Mouse (Mus musculus) olfactory bulb, adult 2 months (tissue): ENCODE measurements around the gene Gm10490. TPM values are rescaled to one million over a fixed set of nuclear protein-coding genes. Genes with fewer than 3 reads are reported as not detected.
"Not testable (repeated sequence)": the region's sequence is repeated elsewhere in the genome, so short reads cannot be mapped to it uniquely, and the experiment has no call there.

Experiments used
- H3K27ac ChIP-seq: fragments of 200-500 bp; 2 replicates; pipeline ENCODE4 v1.5.1; 2012; ENCODE audit warnings: low read depth, low read length; ENCODE audit not compliant: insufficient read depth
- H3K4me1 ChIP-seq: fragments of 200-500 bp; 2 replicates; pipeline ENCODE4 v1.6.1; 2012; ENCODE audit warnings: low read length; ENCODE audit not compliant: control insufficient read depth, insufficient read depth
- H3K4me3 ChIP-seq: fragments of 200-500 bp; 2 replicates; pipeline ENCODE4 v1.5.1; 2012; ENCODE audit warnings: mild to moderate bottlenecking, low read depth, low read length, moderate library complexity; ENCODE audit not compliant: insufficient read depth
- CTCF ChIP-seq: fragments of 200-500 bp; IDR thresholded peaks from 2 replicates; pipeline ENCODE4 v1.5.1; 2012; ENCODE audit warnings: low read depth, mild to moderate bottlenecking, low read length, moderate library complexity; ENCODE audit not compliant: insufficient read depth
- POLR2A ChIP-seq: fragments of 200-500 bp; IDR thresholded peaks from 2 replicates; pipeline ENCODE4 v1.6.1; 2012; ENCODE audit warnings: mild to moderate bottlenecking, low read depth, low read length, moderate library complexity; ENCODE audit not compliant: insufficient read depth
- WGBS: fragments of 180-500 bp; shearing (Covaris S2); methylation state at CpG from one replicate; pipeline ENCODE4 v1.1.7; 2018; 5-methylcytosine and 5-hydroxymethylcytosine counted together
- polyA plus RNA-seq: library from polyadenylated mRNA; stranded (reverse); fragments of >200 nt; gene quantifications from 2 replicates; pipeline ENCODE4 v1.2.4, GENCODE M21; 2012; ENCODE audit warnings: low replicate concordance; ENCODE audit not compliant: missing spikeins, insufficient read depth, insufficient read length

The Gm10490 gene
- polyA plus RNA-seq, 1 experiment: not detected

- WGBS: 9% methylated on average over 11 of the region's 11 CpGs
- Histone ChIP-seq H3K27ac (no peak overlapping the region), H3K4me3 (peak overlapping the region; percentile 40), H3K4me1 (no peaks in the 10 kb centered on the region)
- TF ChIP-seq CTCF: no peak
- no peak for TF ChIP-seq POLR2A
Measured at GRCm38 (mm10) chrX:7879819-7880218, 29.5 kb upstream of the Gm10490 start.

- WGBS: 11% methylated on average over 48 of the region's 49 CpGs
- no peak for TF ChIP-seq CTCF
- TF ChIP-seq POLR2A: peak; percentile 42
Measured at GRCm38 (mm10) chrX:7883841-7884567, 25.3 kb upstream of the Gm10490 start, which contains the start of gene Slc35a2. Slc35a2 (plus strand) TSS chrX:7884028.

DNA sequence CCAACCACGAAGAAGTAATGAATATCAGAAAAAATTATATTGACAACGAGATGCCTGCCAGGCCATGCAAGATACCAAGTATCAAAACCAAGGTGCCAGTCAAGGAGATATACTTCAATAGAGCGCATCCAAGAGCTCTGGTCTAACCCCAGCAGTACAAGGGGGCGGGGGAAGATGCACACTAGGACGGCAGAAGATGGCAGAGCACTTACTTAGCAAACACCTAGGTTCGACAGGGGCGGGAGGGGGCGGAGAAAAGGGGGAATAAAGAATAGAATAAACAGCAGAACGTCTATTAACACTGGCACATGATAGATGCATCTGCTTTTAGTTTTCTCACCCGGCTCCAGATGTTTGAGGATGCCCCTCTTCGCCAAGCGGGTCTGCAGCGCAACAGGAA lies 11.1 kb upstream of the Gm10490 start:
- WGBS: 26% methylated on average over 13 of the region's 13 CpGs
- TF ChIP-seq POLR2A: no peak
- no peak for TF ChIP-seq CTCF
- peak overlapping the region; percentile 65 for H3K4me3 ChIP-seq
- peak overlapping the region; percentile 98 for H3K27ac ChIP-seq
- H3K4me1 ChIP-seq: no peaks in the 10 kb centered on the region; the same call in 1 of the 2 replicates

More at GRCm38 (mm10) chrX:7883841-7884567, 25.3 kb upstream of the Gm10490 start, which contains the start of gene Slc35a2:
- Histone ChIP-seq H3K4me1 (no peaks in the 10 kb centered on the region), H3K4me3 (peak within 1 kb of the TSS; percentile 74), H3K27ac (peak within 1 kb of the TSS; percentile 85)

- TF ChIP-seq POLR2A (peak; percentile 60; the same call in 1 of the 2 replicates), CTCF (no peak)
- Histone ChIP-seq H3K27ac (peak within 1 kb of the TSS; percentile 98), H3K4me3 (peak within 1 kb of the TSS; percentile 65), H3K4me1 (no peaks in the 10 kb centered on the region; the same call in 1 of the 2 replicates)
- WGBS: 12% methylated on average over 62 of the region's 62 CpGs
Measured at GRCm38 (mm10) chrX:7898880-7899874, 10.2 kb upstream of the Gm10490 start, which contains the start of the genes Pqbp1 and Timm17b. Pqbp1 (minus strand) TSS chrX:7899269. Timm17b (plus strand) TSS chrX:7899357.

- Histone ChIP-seq H3K27ac (no peak overlapping the region), H3K4me3 (no peak overlapping the region), H3K4me1 (no peaks in the 10 kb centered on the region)
- 90% methylated on average over 5 of the region's 5 CpGs for WGBS
- no peak for TF ChIP-seq POLR2A
- TF ChIP-seq CTCF: no peak
Measured at GRCm38 (mm10) chrX:7904441-7904840, 4.9 kb upstream of the Gm10490 start.

GRCm38 (mm10) chrX:7907735-7908134 lies 1.6 kb upstream of the Gm10490 start, which contains the start of gene Gm10491:
Gm10491 (minus strand) TSS chrX:7907835.
- no peak for TF ChIP-seq CTCF
- TF ChIP-seq POLR2A: no peak
- Histone ChIP-seq H3K4me3 (no peak within 1 kb of the TSS), H3K27ac (no peak within 1 kb of the TSS), H3K4me1 (peaks cover 3% of the 10 kb centered on the region; the same call in 1 of the 2 replicates)
- WGBS: 86% methylated on average over 5 of the region's 5 CpGs

GRCm38 (mm10) chrX:7910473-7910872 lies 1.1 kb downstream of the Gm10490 start:
- TF ChIP-seq CTCF (no peak), POLR2A (no peak)
- Histone ChIP-seq H3K4me3 (no peak overlapping the region), H3K27ac (no peak overlapping the region), H3K4me1 (peaks cover 3% of the 10 kb centered on the region; the same call in 1 of the 2 replicates)
- WGBS: 43% methylated on average over 6 of the region's 6 CpGs

DNA sequence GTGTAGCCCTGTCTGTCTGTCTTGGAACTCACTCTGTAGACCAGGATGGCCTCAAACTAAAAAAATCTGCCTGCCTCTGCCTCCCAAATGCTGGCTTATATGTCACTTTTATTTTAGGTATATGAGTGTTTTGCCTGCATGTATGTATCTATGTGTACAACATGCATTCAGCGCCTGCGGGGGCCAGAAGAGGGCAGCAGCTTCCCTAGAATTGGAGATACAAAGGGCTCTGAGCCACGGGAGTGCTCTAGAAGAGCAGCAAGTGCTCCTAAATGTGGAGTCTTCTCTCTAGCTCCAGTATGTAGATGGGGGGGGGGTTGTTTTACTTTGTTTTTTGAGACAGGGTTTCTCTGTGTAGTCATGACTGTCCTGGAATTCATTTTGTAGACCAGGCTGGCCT lies 6.3 kb downstream of the Gm10490 start:
- H3K27ac ChIP-seq, H3K4me3 ChIP-seq, H3K4me1 ChIP-seq: not testable (repeated sequence)
- 31% methylated on average over 3 of the region's 3 CpGs for WGBS

GRCm38 (mm10) chrX:7917960-7918359 lies 8.6 kb downstream of the Gm10490 start:
- peaks cover 12% of the 10 kb centered on the region; the same call in 1 of the 2 replicates for H3K4me1 ChIP-seq
- H3K27ac ChIP-seq, H3K4me3 ChIP-seq: not testable (repeated sequence)
- WGBS: 77% methylated on average over 6 of the region's 6 CpGs
